Mouse (Mus musculus): ENCODE measurements around the gene Camta1. TPM values are rescaled to one million over a fixed set of nuclear protein-coding genes. Genes with fewer than 3 reads are reported as not detected.

The Camta1 gene
- polyA plus RNA-seq, 1 experiment = 19.2 TPM

GRCm38 (mm10) chr4:151593042-151593441 is 268.6 kb downstream of the Camta1 start:
- TF ChIP-seq GATA1 (IDR thresholded peaks at IDR 0.05; ENCODE audit: low read length) = no peak

DNA sequence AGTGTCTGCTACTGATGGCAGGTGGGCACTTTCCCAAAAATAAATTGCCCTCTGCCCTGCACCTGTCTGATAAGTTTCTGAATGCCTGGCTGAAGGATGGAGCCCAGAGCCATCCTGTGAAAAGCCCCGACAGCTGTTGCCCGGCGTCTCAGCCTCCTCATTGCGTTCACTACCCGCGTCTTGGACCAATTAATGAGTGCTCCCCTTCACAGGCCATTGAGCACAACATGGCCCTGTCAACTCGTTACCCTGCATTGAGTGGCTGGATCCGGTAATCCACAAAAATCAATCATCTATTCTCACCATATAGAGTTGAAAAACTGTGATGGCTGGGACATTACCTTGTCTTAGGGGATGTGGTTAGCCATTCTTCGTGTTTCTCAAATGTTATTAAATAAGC is 275.6 kb downstream of the Camta1 start:
- TF ChIP-seq GATA1 (IDR thresholded peaks at IDR 0.05; ENCODE audit: low read length) = no peak

DNA sequence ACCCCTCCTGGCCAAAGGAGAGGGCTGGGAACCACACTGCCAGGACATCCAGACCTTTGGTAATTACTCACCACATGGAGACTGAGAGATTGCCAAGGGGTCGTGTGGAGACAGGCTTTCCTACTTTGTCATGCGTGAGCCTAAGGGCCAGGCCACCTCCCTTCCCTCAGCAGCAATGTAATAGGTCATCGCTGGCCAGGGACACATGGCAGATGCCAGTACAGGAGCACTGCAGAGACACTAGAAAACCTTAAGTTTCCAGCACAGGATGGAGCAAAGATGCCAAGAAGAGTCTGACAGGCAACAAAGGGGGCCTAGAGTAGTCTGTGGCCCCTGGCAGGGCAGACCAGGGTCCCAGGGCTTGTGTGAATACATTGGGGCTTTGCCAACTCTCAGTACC is 283.7 kb downstream of the Camta1 start:
- TF ChIP-seq GATA1 (IDR thresholded peaks at IDR 0.05; ENCODE audit: low read length) = no peak

GRCm38 (mm10) chr4:151576291-151577108 is 285.2 kb downstream of the Camta1 start:
- TF ChIP-seq GATA1 (IDR thresholded peaks at IDR 0.05; ENCODE audit: low read length) = no peak

- no peak for TF ChIP-seq GATA1 (IDR thresholded peaks at IDR 0.05; ENCODE audit: low read length)
These were observed 289.0 kb downstream of the Camta1 start for GRCm38 (mm10) chr4:151572716-151573115.

DNA sequence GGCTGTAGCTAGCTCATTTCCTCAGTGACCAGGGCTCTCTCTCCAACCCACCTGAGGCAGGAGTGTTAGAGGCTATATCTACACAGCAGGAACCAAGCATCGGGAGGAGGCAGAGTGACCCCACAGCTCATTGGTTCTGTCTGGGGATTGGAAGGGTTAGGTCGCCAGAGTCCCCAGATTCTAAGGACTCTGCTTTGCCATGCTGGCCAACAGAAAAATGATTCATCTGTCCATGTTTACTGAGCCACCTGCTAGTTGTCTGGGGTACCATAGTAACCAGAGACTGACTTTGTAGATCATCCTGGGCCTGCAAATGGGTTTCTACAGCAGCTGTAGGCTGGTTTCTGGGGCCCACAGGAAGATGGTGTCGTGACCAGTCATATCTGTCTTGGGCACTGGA is 292.1 kb downstream of the Camta1 start:
- no peak for TF ChIP-seq GATA1 (IDR thresholded peaks at IDR 0.05; ENCODE audit: low read length)

- no peak for TF ChIP-seq GATA1 (IDR thresholded peaks at IDR 0.05; ENCODE audit: low read length)
These were observed 292.8 kb downstream of the Camta1 start for GRCm38 (mm10) chr4:151568887-151569286.

DNA sequence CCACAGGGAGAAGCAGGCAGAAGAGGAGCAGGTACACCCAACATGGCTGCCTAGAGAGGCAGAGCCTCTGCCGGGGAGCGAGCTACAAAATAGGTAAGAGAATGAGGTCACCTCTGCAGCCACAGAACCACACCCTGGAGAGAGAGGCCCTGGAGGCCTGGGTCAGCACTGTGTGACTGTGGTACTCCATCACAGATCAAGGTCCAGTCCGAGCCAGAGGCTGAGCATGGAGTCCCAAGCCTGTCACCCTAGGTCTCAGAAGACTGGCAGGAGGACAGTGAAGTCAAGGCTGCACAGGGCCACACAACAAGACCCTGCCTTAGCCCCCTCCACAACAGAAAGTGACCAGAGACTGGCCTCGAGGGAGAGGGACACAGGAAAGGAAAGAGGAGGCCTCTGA is 294.6 kb downstream of the Camta1 start:
- no peak for TF ChIP-seq GATA1 (IDR thresholded peaks at IDR 0.05; ENCODE audit: low read length)

GRCm38 (mm10) chr4:151555505-151555904 is 306.2 kb downstream of the Camta1 start:
- no peak for TF ChIP-seq GATA1 (IDR thresholded peaks at IDR 0.05; ENCODE audit: low read length)

DNA sequence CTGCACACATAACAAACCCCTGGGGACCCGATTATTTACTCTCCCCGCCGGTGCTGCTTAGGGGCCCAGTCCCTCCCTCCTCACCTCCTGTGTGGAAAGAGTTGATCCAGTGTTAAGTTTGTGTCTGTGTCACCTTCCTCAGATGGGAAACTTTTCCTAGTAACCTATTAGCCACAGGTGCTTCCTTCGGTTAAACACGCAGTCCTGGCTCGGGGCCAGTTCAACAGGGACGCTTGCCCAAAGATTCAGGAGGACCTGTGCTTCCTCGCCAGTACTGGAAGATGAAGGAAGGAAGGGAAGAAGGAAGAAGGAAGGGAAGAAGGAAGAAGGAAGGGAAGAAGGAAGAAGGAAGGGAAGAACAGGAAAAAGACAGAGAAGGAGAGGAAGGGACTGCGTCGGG is 312.2 kb downstream of the Camta1 start:
- TF ChIP-seq GATA1 (IDR thresholded peaks at IDR 0.05; ENCODE audit: low read length) = no peak

DNA sequence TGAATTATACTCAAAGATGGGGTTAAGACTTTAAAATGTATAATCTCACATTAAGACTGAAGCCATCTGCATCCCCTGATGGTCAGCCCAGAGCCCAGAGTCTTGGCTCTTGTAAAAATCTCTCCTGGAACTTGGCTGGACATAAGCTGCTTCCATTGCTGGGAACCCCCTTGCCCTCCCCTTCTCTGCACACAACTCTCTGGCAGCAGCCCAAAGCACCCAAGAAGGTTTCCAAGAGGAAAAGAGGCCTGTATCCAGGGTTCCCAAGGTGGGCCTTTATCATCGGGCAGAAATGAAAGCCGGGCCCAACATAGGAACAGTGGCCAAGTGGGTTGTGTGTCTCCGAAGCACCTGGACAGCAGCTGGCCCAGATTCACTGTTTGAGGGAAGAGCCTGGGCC is 316.2 kb downstream of the Camta1 start:
- no peak for TF ChIP-seq GATA1 (IDR thresholded peaks at IDR 0.05; ENCODE audit: low read length)

- no peak for TF ChIP-seq GATA1 (IDR thresholded peaks at IDR 0.05; ENCODE audit: low read length)
These were observed 317.5 kb downstream of the Camta1 start for GRCm38 (mm10) chr4:151544191-151544590.

DNA sequence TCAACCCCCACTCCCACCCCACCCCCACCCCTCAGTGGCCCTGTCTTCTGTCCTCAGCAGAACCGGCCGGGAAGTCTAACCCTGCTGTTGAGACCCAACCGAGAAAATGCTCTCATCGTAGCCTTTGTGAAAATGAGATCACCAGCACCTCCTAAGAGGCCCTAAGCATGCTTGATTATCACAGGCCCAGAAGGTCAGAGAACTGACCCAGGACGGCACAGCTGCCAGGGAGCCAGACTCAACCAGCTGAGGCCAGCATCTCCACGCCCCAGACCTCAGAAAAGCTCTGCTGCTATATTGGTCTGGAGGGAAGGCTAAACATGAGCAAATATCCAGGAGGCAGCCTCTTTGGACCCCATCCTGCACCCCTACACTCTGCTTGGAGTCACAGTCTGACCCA is 321.1 kb downstream of the Camta1 start:
- no peak for TF ChIP-seq GATA1 (IDR thresholded peaks at IDR 0.05; ENCODE audit: low read length)

- no peak for TF ChIP-seq GATA1 (IDR thresholded peaks at IDR 0.05; ENCODE audit: low read length)
These were observed 321.8 kb downstream of the Camta1 start for GRCm38 (mm10) chr4:151539881-151540280.

DNA sequence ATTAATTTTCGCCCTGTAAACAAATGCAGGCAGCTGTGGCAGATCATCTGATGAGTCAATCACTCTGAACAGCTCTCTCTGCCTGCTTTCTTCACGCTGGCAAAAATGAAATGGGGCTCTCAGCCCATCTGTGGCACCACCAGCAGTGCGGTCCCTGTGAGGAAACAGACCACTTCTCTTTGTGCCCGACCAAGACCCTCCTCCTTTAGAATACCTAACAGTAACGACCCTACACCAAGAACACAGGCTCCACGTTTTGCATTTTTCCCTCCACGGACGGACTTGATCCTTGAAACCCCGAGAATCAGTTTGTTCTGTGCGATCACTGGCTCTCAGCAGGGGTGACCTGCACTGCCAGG is 322.5 kb downstream of the Camta1 start:
- TF ChIP-seq GATA1 (IDR thresholded peaks at IDR 0.05; ENCODE audit: low read length) = no peak

GRCm38 (mm10) chr4:151538446-151539166 is 323.1 kb downstream of the Camta1 start:
- no peak for TF ChIP-seq GATA1 (IDR thresholded peaks at IDR 0.05; ENCODE audit: low read length)

- TF ChIP-seq GATA1 (IDR thresholded peaks at IDR 0.05; ENCODE audit: low read length) = no peak
These were observed 325.7 kb downstream of the Camta1 start for GRCm38 (mm10) chr4:151535916-151536450.
